Mouse (Mus musculus): ENCODE data around the gene Egr4. TPM values are rescaled to one million over a fixed set of nuclear protein-coding genes. Genes with fewer than 3 reads are reported as not detected.

Gene Egr4
- polyA plus RNA-seq, 1 experiment from 2014 or later, result 0.28 TPM

DNA sequence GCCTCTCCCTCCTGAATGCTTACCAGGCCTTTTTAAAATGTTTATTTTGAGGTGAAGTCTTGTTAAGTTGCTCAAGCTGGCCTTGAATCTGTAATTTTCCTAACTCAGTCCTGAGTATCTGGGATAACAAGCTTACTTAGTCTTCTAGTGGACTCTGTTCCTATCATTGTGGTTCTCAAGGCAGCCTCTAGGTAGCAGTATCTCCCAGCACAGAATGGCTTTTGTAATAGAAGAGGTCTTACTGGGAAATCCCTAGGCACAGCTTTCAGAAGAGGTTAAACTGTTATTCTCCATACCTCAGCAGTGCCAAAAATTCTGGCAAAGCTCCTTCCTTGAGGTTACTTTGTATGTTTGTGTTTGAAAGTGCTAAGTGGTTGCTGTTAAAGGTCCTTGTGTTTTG lies 48.0 kb downstream of the Egr4 start:
- no peak overlapping the region for H3K9ac ChIP-seq (replicated peaks; ENCODE audit: low read depth, low read length)
- no peak overlapping the region for H3K4me2 ChIP-seq (ENCODE audit: low read length)
- H3K36me3 ChIP-seq (ENCODE audit: control insufficient read depth, insufficient read depth), result peaks cover 74% of the 10 kb centered on the region
- H3K27me3 ChIP-seq (replicated peaks; ENCODE audit: control insufficient read depth, insufficient read depth, low read length), result no peaks in the 10 kb centered on the region
- no peak for ATAC-seq
- H3K4me1 ChIP-seq (replicated peaks; ENCODE audit: control insufficient read depth, insufficient read depth, low read length), result no peaks in the 10 kb centered on the region
- no peaks in the 10 kb centered on the region for H3K9me3 ChIP-seq (ENCODE audit: control insufficient read depth, low read length)
- no peak overlapping the region for H3K27ac ChIP-seq (ENCODE audit: low read length)
- H3K4me3 ChIP-seq (replicated peaks; ENCODE audit: low read length), result no peak overlapping the region

Other genes starting within 250 kb of the Egr4 start
- gene Sfxn5, start 180.2 kb downstream of the Egr4 start, polyA plus RNA-seq (2015; fragmentation: Nextera tagmentation; extraction: Ambion mirVana), result 23.1 and 27.1 TPM in 2 replicates
- 15.4 and 19.3 TPM in 2 replicates for gene Rab11fip5, start 139.0 kb downstream of the Egr4 start, polyA plus RNA-seq (2015; fragmentation: Nextera tagmentation; extraction: Ambion mirVana)
- gene Noto, start 89.7 kb downstream of the Egr4 start, polyA plus RNA-seq (2015; fragmentation: Nextera tagmentation; extraction: Ambion mirVana), result not detected in 2 replicates
- 57.9 and 69.8 TPM in 2 replicates for gene Smyd5, start 81.6 kb downstream of the Egr4 start, polyA plus RNA-seq (2015; fragmentation: Nextera tagmentation; extraction: Ambion mirVana)
- gene Cct7, start 62.1 kb downstream of the Egr4 start, polyA plus RNA-seq (2015; fragmentation: Nextera tagmentation; extraction: Ambion mirVana), result 666 and 671 TPM in 2 replicates
- gene Pradc1, start 61.6 kb downstream of the Egr4 start, polyA plus RNA-seq (2015; fragmentation: Nextera tagmentation; extraction: Ambion mirVana), result 24.5 and 28.6 TPM in 2 replicates
- gene Fbxo41, start 10.6 kb downstream of the Egr4 start, polyA plus RNA-seq (2015; fragmentation: Nextera tagmentation; extraction: Ambion mirVana), result 7.4 and 9.5 TPM in 2 replicates
- gene Alms1, start 73.9 kb upstream of the Egr4 start, polyA plus RNA-seq (2015; fragmentation: Nextera tagmentation; extraction: Ambion mirVana), result 4.8 and 6.2 TPM in 2 replicates
- gene Nat8f7, start 199.6 kb upstream of the Egr4 start, polyA plus RNA-seq (2015; fragmentation: Nextera tagmentation; extraction: Ambion mirVana), result 0.11 TPM in 1 of 2 replicates, not detected in the other